Mouse (Mus musculus): ENCODE measurements around the gene Lfng. TPM values are rescaled to one million over a fixed set of nuclear protein-coding genes. Genes with fewer than 3 reads are reported as not detected.

The Lfng gene
- total RNA-seq (2021) = 10 to 100 TPM; 35.8 to 39.7 TPM
- long read RNA-seq, experiment 1, transcript Lfng-201 (8 exons, 2,305 nt) = major isoform, 40 of 46 reads
- long read RNA-seq, experiment 1, partial matches to known transcripts = 2 of 46 reads
- long read RNA-seq, experiment 1, other reads (novel, unspliced or antisense) = 4 of 46 reads
- long read RNA-seq, experiment 2, transcript Lfng-201 (8 exons, 2,305 nt) = major isoform, 38 of 42 reads
- long read RNA-seq, experiment 2, partial matches to known transcripts = 1 of 42 reads
- long read RNA-seq, experiment 2, other reads (novel, unspliced or antisense) = 3 of 42 reads

DNA sequence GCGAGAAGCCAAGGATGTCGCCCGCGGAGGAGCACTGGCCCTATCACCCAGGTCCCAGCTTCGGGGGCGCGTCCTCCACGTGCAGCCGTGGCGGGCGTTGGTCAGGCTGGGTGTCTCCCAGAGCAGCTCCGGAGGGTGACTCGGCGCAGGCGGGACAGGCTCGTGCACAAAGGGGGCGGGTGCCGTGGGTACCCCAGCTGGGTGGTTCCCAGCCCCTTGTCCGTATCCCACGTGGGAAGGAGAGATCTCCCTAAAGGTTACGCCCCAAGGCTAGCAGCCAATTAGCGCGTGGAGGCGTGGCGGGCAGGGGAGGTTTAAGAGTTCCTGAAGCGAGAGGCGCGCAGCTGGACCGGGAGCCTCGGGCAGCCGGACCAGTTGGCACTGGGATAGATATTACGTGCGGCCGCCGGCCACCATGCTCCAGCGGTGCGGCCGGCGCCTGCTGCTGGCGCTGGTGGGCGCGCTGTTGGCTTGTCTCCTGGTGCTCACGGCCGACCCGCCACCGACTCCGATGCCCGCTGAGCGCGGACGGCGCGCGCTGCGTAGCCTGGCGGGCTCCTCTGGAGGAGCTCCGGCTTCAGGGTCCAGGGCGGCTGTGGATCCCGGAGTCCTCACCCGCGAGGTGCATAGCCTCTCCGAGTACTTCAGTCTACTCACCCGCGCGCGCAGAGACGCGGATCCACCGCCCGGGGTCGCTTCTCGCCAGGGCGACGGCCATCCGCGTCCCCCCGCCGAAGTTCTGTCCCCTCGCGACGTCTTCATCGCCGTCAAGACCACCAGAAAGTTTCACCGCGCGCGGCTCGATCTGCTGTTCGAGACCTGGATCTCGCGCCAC is at the start of gene Lfng:
Lfng (plus strand) TSS at position 320 of the 835 bp plus-strand sequence.
- DNase-seq (ENCODE audit: low spot score in 2 of 2) = peak; percentile 78 to 85

GRCm38 (mm10) chr5:140562601-140563000 is 44.5 kb upstream of the Lfng start:
- DNase-seq (ENCODE audit: low spot score in 2 of 2) = no peak

DNA sequence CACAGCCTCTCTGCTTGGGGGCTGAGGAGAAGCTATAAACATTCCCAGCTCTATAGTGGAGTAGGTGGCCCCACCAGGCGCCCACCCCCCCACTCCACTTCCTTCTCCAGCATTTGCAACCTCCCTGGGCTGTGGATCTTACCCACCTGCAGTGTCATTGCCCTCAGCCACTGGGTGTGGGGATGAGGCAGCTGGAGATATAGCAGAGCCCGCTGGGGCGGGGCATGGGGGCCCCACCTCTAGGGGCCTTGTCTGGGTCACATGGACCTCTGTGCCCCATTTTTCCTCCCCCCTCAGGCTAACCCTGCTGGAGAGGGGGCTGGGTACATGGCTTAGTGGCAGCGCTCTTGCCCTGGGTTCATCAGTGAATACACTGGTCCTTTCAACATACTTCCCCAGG is 42.2 kb upstream of the Lfng start, which contains the start of gene Grifin:
Grifin (minus strand) TSS at position 176 of the 400 bp plus-strand sequence.
- DNase-seq (ENCODE audit: low spot score in 2 of 2) = no peak

- peak; percentile 44 to 61 for DNase-seq (ENCODE audit: low spot score in 2 of 2)
Observed at GRCm38 (mm10) chr5:140565451-140565850, 41.7 kb upstream of the Lfng start.

- peak; percentile 47 to 67 for DNase-seq (ENCODE audit: low spot score in 2 of 2)
Observed at GRCm38 (mm10) chr5:140565856-140566255, 41.3 kb upstream of the Lfng start.

DNA sequence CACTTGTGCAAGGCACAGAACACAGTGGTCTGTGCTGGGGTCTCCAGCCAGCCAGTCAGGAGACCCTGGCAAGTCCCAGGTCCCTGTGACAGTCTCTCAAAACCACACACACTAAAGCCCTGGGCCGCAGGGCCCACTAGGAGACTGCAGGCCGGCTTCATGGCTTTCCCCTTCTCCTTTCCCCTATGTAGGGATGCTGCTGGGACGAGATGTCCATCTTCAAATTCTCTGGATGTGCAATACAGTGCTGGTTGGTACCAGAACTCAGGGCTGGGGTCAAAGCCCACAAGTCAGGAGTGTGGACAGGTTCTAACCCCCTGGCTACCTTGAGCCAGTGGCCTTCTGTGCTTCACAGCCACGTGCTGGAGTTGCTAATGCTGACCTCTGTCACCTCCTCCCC is 40.8 kb upstream of the Lfng start:
- no peak for DNase-seq (ENCODE audit: low spot score in 2 of 2)

DNA sequence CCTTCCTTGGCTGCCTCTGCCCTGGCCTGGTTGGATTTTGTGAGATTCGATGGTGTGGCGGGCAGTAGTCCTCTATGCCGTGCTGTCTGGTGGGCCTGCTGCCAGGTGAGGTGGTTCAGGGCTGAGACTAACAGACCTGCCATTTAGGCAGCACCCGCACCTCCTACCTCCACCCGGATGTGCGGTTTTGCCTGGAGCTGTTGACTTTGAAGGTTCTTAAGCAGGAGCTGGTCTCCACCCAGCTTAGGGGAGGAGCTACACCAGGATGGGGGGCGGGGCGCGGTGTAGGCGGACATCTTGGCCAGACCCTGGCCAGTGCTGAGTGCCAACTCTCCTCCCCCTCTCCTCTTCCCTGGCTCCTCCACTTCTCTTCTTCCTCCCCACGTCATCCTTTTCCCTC is 39.8 kb upstream of the Lfng start:
- peak in 1 of 2 experiments; percentile 35 for DNase-seq (ENCODE audit: low spot score in 2 of 2)

- no peak for DNase-seq (ENCODE audit: low spot score in 2 of 2)
Observed at GRCm38 (mm10) chr5:140567751-140568150, 39.4 kb upstream of the Lfng start.

DNA sequence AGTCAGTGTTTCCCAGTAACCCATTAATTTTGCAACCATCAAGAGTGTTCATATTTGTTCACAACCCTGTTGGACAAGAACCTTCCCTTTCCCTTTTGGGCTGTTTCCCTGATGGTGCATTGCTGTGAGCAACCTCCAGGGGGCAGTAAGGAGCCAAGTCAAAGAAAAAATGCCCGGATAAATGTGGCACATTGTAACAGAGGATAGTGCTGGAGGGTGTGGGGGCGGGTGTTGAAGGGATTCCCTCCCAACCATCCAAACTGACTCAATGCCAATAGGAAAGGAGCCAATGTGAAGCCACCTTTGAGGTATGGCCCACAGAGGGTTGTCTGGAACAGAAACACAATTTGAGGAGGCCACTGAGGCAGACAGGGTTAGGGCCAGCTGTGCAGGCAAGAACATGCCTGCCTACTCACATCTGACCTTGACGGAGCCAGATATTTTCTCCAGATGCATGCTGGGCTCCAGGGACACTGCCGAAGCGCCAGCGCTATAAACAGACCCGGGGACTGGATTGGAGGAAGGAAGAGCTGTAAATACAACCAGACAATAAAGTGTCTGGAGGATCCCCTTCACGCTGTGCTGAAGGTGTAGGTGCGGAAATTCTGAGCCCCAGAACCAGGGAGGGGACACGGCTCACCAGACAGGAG is 38.7 kb upstream of the Lfng start:
- peak; percentile 59 to 64 for DNase-seq (ENCODE audit: low spot score in 2 of 2)

- DNase-seq (ENCODE audit: low spot score in 2 of 2) = no peak
Observed at GRCm38 (mm10) chr5:140569032-140569595, 38.0 kb upstream of the Lfng start.

DNA sequence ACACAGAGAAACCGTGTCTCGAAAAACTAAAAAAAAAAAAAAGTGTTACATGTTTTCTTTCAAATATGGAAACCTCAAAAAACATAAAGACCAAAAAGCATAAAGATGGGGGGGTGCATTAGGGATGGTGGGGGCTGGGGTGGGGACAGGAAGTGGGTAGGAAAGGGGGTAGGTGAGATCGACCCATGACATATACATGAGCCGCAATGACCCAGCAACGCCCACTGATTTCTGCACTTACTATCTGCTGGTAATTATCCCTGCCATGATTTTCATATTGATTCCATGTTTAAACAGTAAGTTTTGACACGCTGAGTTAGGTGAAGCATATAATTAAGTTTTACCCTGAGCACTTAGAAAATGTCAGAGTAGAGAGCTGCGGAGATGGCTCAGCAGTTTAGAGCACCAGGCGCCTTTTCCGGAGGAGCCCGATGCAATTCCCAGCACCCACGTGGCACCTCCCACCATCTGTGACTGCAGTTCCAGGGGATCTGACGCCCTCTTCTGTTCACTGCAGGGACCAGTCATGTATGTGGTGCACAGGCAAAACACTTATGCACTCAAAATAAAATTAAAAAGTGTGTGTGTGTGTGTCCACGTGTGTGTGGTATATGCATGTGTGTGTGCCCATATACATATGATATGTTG is 36.8 kb upstream of the Lfng start:
- DNase-seq (ENCODE audit: low spot score in 2 of 2) = no peak

- no peak for DNase-seq (ENCODE audit: low spot score in 2 of 2)
Observed at GRCm38 (mm10) chr5:140571201-140571600, 35.9 kb upstream of the Lfng start.

GRCm38 (mm10) chr5:140571673-140572072 is 35.4 kb upstream of the Lfng start:
- peak; percentile 46 to 71 for DNase-seq (ENCODE audit: low spot score in 2 of 2)

GRCm38 (mm10) chr5:140572611-140573010 is 34.5 kb upstream of the Lfng start:
- DNase-seq (ENCODE audit: low spot score in 2 of 2) = no peak

DNA sequence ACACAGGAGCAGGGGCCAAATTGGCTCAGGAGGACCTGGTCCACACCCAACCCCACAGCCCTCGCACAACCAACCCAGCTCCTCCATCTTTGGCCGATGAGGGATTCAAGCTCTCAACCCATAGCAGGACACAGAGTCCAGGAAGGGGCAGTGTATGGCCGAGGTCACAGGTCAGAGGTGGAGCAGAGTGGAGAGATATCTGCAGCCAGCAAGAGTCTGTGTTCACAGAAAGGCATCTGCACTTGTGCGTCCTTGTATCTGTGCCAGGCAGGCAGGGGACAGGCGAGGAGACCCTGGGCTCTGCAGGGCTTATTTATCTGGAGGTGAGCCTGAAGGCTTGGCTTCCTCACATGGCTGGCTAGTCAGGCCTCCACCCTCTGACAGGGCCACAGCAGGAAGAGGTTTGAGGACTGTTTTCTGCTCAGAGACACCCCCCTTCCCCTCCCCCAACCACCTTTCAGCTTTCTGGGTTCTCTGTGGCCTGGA is 31.7 kb upstream of the Lfng start:
- no peak for DNase-seq (ENCODE audit: low spot score in 2 of 2)

DNA sequence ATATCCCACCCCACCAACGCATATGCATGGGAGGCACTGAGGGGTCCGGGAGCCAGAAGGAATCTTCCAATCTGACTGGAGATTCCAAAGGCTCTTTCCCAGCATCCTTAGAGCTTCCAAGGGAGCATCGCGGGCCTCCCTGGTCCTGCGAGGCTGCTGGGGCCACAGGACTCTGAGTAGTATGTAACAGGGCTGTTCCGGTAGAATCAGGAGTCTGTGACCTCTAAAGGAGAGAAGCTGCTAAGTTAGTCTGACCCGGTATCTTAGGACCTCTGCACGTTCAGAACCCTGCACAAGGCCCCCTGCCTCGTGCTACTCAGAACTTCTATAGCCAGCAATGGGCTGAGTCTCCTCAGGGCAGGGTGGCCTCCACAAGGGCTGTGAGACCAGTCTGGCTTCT is 27.9 kb upstream of the Lfng start:
- no peak for DNase-seq (ENCODE audit: low spot score in 2 of 2)

- no peak for DNase-seq (ENCODE audit: low spot score in 2 of 2)
Observed at GRCm38 (mm10) chr5:140579771-140580170, 27.3 kb upstream of the Lfng start.

DNA sequence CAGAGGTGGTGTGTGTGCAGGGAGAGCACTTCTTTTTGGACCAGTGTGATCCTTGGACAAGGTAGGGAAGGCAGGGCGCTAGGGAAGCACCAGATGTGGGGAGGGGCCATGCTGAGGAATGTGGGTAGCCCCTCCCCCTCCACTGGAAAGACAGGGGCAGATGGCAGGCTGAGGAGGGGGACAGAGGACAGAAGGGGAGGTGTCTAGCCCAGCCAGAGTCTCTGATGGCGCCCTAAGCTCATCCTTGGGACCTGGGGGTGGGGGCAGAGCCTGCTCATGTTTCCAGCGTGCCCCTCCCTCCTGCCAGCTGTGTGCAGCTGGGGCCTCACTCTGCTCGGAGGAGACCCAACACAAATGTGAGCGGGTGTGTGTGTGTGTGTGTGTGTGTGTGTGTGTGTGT is 25.6 kb upstream of the Lfng start:
- DNase-seq (ENCODE audit: low spot score in 2 of 2) = no peak

DNA sequence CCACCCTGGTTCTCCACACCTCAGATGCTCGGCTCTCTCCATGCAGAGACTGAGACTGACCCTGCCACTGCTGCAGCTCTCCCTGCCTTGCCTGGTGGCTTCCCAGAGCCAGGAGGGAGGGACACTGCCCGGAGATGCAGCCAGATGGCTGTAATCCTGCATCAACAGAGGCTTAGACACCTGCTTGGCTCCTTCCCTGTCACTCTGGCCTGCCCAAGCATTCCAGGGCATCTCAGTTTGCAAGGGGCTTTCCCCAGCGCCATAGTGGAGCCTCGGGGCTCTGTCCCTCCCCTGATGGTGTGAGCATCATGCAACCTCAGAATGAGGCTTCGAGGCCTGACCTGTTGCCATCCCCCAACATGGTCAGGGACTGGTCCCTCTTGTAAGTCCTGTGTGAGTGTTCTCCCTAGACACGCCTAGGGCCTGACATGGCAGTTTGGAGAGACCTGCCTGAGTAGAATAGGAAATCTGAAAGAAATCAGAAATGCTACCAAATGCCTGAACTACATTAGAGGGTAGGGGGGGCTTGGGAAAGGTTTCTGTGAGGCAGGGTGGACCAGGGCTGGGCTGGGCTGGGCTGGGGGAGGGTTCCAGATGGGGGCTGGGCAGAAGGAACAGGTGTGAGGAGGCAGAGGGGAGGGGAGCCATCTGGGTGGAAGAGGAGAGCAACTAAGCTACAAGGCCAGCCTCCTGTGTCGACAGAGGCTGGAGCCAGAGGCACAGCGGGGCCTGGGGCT is 24.0 kb upstream of the Lfng start:
- DNase-seq (ENCODE audit: low spot score in 2 of 2) = no peak

DNA sequence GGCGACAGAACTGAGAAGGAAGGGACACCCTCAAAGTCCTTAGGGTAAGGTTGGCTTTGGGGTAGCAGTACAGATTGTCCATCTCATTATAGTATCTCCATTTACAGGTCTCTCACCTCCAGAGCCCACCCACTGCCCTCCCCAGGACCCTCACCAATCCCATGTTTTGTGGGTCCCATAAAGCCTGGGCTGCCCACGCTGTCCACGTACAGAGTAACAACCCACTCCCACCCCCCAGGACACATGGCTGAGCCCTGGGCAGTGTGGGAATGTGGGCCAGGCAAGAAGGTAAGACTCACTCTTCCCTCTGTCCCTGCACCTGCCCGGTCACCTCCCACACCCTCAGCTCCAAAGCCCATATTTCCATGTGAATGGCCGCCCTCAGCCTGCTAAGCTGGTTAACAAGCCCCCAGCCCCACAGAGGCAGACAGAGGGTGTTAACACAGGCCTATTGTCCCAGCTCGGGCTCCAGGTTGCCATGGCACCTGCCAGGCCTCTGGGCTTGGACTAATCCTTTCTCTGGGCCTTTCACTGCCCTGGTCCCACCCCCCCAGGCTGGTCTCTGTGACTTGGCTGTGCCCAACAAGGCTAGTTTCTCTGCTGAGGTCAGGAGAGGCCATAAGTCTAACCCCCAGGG is 23.3 kb upstream of the Lfng start:
- no peak for DNase-seq (ENCODE audit: low spot score in 2 of 2)
